Mouse (Mus musculus): ENCODE results near the gene Mapk3. TPM values are rescaled to one million over a fixed set of nuclear protein-coding genes. Genes with fewer than 3 reads are reported as not detected.
"Not testable (repeated sequence)": the region's sequence is repeated elsewhere in the genome, so short reads cannot be mapped to it uniquely, and the experiment has no call there.

Mapk3 gene
- polyA plus RNA-seq, 1 experiment from 2014 or later, result 94.8 TPM

GRCm38 (mm10) chr7:126730256-126730789 lies 29.1 kb upstream of the Mapk3 start:
- H3K9ac ChIP-seq (ENCODE audit: low read length); ATAC-seq (ENCODE audit: insufficient read depth, low FRiP score); H3K27me3 ChIP-seq (ENCODE audit: control insufficient read depth, insufficient read depth, low read length); H3K4me3 ChIP-seq (replicated peaks; ENCODE audit: low read length); H3K9me3 ChIP-seq (replicated peaks; ENCODE audit: control insufficient read depth, low read length); H3K4me2 ChIP-seq (ENCODE audit: low read depth, low read length); H3K36me3 ChIP-seq (ENCODE audit: control insufficient read depth, insufficient read depth, low read length); H3K27ac ChIP-seq (ENCODE audit: low read length); H3K4me1 ChIP-seq (ENCODE audit: control insufficient read depth, insufficient read depth, low read length): not testable (repeated sequence)
- WGBS, result 64% methylated on average over 4 of the region's 4 CpGs

GRCm38 (mm10) chr7:126736122-126736521 lies 23.3 kb upstream of the Mapk3 start:
- Histone ChIP-seq H3K4me3 (replicated peaks; ENCODE audit: low read length) (no peak overlapping the region), H3K9me3 (replicated peaks; ENCODE audit: control insufficient read depth, low read length) (no peaks in the 10 kb centered on the region), H3K36me3 (ENCODE audit: control insufficient read depth, insufficient read depth, low read length) (no peaks in the 10 kb centered on the region), H3K27ac (ENCODE audit: low read length) (no peak overlapping the region), H3K27me3 (ENCODE audit: control insufficient read depth, insufficient read depth, low read length) (no peaks in the 10 kb centered on the region), H3K4me2 (ENCODE audit: low read depth, low read length) (no peak overlapping the region), H3K4me1 (ENCODE audit: control insufficient read depth, insufficient read depth, low read length) (no peaks in the 10 kb centered on the region), H3K9ac (ENCODE audit: low read length) (no peak overlapping the region)
- no peak for ATAC-seq (ENCODE audit: insufficient read depth, low FRiP score)
- WGBS, result 71% methylated on average over 8 of the region's 8 CpGs

GRCm38 (mm10) chr7:126739551-126739950 lies 19.9 kb upstream of the Mapk3 start:
- Histone ChIP-seq H3K27ac (ENCODE audit: low read length) (no peak overlapping the region), H3K4me3 (replicated peaks; ENCODE audit: low read length) (no peak overlapping the region), H3K4me1 (ENCODE audit: control insufficient read depth, insufficient read depth, low read length) (no peaks in the 10 kb centered on the region), H3K9ac (ENCODE audit: low read length) (no peak overlapping the region), H3K36me3 (ENCODE audit: control insufficient read depth, insufficient read depth, low read length) (no peaks in the 10 kb centered on the region), H3K27me3 (ENCODE audit: control insufficient read depth, insufficient read depth, low read length) (no peaks in the 10 kb centered on the region), H3K9me3 (replicated peaks; ENCODE audit: control insufficient read depth, low read length) (no peaks in the 10 kb centered on the region), H3K4me2 (ENCODE audit: low read depth, low read length) (no peak overlapping the region)
- no peak for ATAC-seq (ENCODE audit: insufficient read depth, low FRiP score)
- 82% methylated on average over 17 of the region's 17 CpGs for WGBS

GRCm38 (mm10) chr7:126740132-126740735 lies 19.2 kb upstream of the Mapk3 start:
- H3K9me3 ChIP-seq (replicated peaks; ENCODE audit: control insufficient read depth, low read length), result no peaks in the 10 kb centered on the region
- H3K36me3 ChIP-seq (ENCODE audit: control insufficient read depth, insufficient read depth, low read length), result no peaks in the 10 kb centered on the region
- no peak overlapping the region for H3K27ac ChIP-seq (ENCODE audit: low read length)
- no peak overlapping the region for H3K9ac ChIP-seq (ENCODE audit: low read length)
- H3K4me1 ChIP-seq (ENCODE audit: control insufficient read depth, insufficient read depth, low read length), result no peaks in the 10 kb centered on the region
- ATAC-seq (ENCODE audit: insufficient read depth, low FRiP score), result no peak
- H3K27me3 ChIP-seq (ENCODE audit: control insufficient read depth, insufficient read depth, low read length), result no peaks in the 10 kb centered on the region
- WGBS, result 81% methylated on average over 13 of the region's 13 CpGs
- H3K4me2 ChIP-seq (ENCODE audit: low read depth, low read length), result no peak overlapping the region
- no peak overlapping the region for H3K4me3 ChIP-seq (replicated peaks; ENCODE audit: low read length)

- H3K4me1 ChIP-seq (ENCODE audit: control insufficient read depth, insufficient read depth, low read length), result no peaks in the 10 kb centered on the region
- H3K27me3 ChIP-seq (ENCODE audit: control insufficient read depth, insufficient read depth, low read length), result no peaks in the 10 kb centered on the region
- no peaks in the 10 kb centered on the region for H3K9me3 ChIP-seq (replicated peaks; ENCODE audit: control insufficient read depth, low read length)
- no peak overlapping the region for H3K27ac ChIP-seq (ENCODE audit: low read length)
- 71% methylated on average over 5 of the region's 5 CpGs for WGBS
- no peak overlapping the region for H3K4me2 ChIP-seq (ENCODE audit: low read depth, low read length)
- ATAC-seq (ENCODE audit: insufficient read depth, low FRiP score), result no peak
- no peak overlapping the region for H3K9ac ChIP-seq (ENCODE audit: low read length)
- H3K36me3 ChIP-seq (ENCODE audit: control insufficient read depth, insufficient read depth, low read length), result no peaks in the 10 kb centered on the region
- H3K4me3 ChIP-seq (replicated peaks; ENCODE audit: low read length), result no peak overlapping the region
These were observed 18.4 kb upstream of the Mapk3 start for GRCm38 (mm10) chr7:126740977-126741376.

GRCm38 (mm10) chr7:126741452-126741851 lies 17.9 kb upstream of the Mapk3 start:
- Histone ChIP-seq H3K9me3 (replicated peaks; ENCODE audit: control insufficient read depth, low read length) (no peaks in the 10 kb centered on the region), H3K4me1 (ENCODE audit: control insufficient read depth, insufficient read depth, low read length) (no peaks in the 10 kb centered on the region), H3K4me2 (ENCODE audit: low read depth, low read length) (no peak overlapping the region), H3K4me3 (replicated peaks; ENCODE audit: low read length) (no peak overlapping the region), H3K27me3 (ENCODE audit: control insufficient read depth, insufficient read depth, low read length) (no peaks in the 10 kb centered on the region), H3K9ac (ENCODE audit: low read length) (no peak overlapping the region), H3K36me3 (ENCODE audit: control insufficient read depth, insufficient read depth, low read length) (no peaks in the 10 kb centered on the region), H3K27ac (ENCODE audit: low read length) (no peak overlapping the region)
- no peak for ATAC-seq (ENCODE audit: insufficient read depth, low FRiP score)
- WGBS, result 86% methylated on average over 5 of the region's 5 CpGs

GRCm38 (mm10) chr7:126741964-126742482 lies 17.4 kb upstream of the Mapk3 start:
- H3K4me3 ChIP-seq (replicated peaks; ENCODE audit: low read length), result no peak overlapping the region
- no peak overlapping the region for H3K9ac ChIP-seq (ENCODE audit: low read length)
- no peak overlapping the region for H3K4me2 ChIP-seq (ENCODE audit: low read depth, low read length)
- ATAC-seq (ENCODE audit: insufficient read depth, low FRiP score), result no peak
- no peaks in the 10 kb centered on the region for H3K4me1 ChIP-seq (ENCODE audit: control insufficient read depth, insufficient read depth, low read length)
- H3K36me3 ChIP-seq (ENCODE audit: control insufficient read depth, insufficient read depth, low read length), result no peaks in the 10 kb centered on the region
- 91% methylated on average over 13 of the region's 13 CpGs for WGBS
- no peaks in the 10 kb centered on the region for H3K27me3 ChIP-seq (ENCODE audit: control insufficient read depth, insufficient read depth, low read length)
- H3K27ac ChIP-seq (ENCODE audit: low read length), result no peak overlapping the region
- H3K9me3 ChIP-seq (replicated peaks; ENCODE audit: control insufficient read depth, low read length), result no peaks in the 10 kb centered on the region

GRCm38 (mm10) chr7:126746066-126746465 lies 13.3 kb upstream of the Mapk3 start:
- no peaks in the 10 kb centered on the region for H3K9me3 ChIP-seq (replicated peaks; ENCODE audit: control insufficient read depth, low read length)
- H3K36me3 ChIP-seq (ENCODE audit: control insufficient read depth, insufficient read depth, low read length), result no peaks in the 10 kb centered on the region
- peak overlapping the region; percentile 29; the same call in 1 of the 2 replicates for H3K9ac ChIP-seq (ENCODE audit: low read length)
- no peak for ATAC-seq (ENCODE audit: insufficient read depth, low FRiP score)
- WGBS, result 80% methylated on average over 12 of the region's 12 CpGs
- H3K4me1 ChIP-seq (ENCODE audit: control insufficient read depth, insufficient read depth, low read length), result no peaks in the 10 kb centered on the region
- no peaks in the 10 kb centered on the region for H3K27me3 ChIP-seq (ENCODE audit: control insufficient read depth, insufficient read depth, low read length)
- H3K4me2 ChIP-seq (ENCODE audit: low read depth, low read length), result no peak overlapping the region
- H3K27ac ChIP-seq (ENCODE audit: low read length), result 0 out of 2 replicates have a peak overlapping the region, but pooled peaks have one; percentile 57
- no peak overlapping the region for H3K4me3 ChIP-seq (replicated peaks; ENCODE audit: low read length)

GRCm38 (mm10) chr7:126746798-126747197 lies 12.6 kb upstream of the Mapk3 start:
- ATAC-seq (ENCODE audit: insufficient read depth, low FRiP score), result peak; percentile 64; the same call in 1 of the 2 replicates
- Histone ChIP-seq H3K27me3 (ENCODE audit: control insufficient read depth, insufficient read depth, low read length) (no peaks in the 10 kb centered on the region), H3K9me3 (replicated peaks; ENCODE audit: control insufficient read depth, low read length) (no peaks in the 10 kb centered on the region), H3K27ac (ENCODE audit: low read length) (peak overlapping the region; percentile 57), H3K4me1 (ENCODE audit: control insufficient read depth, insufficient read depth, low read length) (no peaks in the 10 kb centered on the region), H3K9ac (ENCODE audit: low read length) (peak overlapping the region; percentile 29; the same call in 1 of the 2 replicates), H3K4me3 (replicated peaks; ENCODE audit: low read length) (no peak overlapping the region), H3K36me3 (ENCODE audit: control insufficient read depth, insufficient read depth, low read length) (no peaks in the 10 kb centered on the region), H3K4me2 (ENCODE audit: low read depth, low read length) (peak overlapping the region; percentile 19; the same call in 1 of the 2 replicates)
- 27% methylated on average over 6 of the region's 6 CpGs for WGBS

All from stomach, embryonic 16.5 days (tissue).